Mouse (Mus musculus): ENCODE measurements around the gene Tac1. TPM values are rescaled to one million over a fixed set of nuclear protein-coding genes. Genes with fewer than 3 reads are reported as not detected.
"Not testable (repeated sequence)": the region's sequence is repeated elsewhere in the genome, so short reads cannot be mapped to it uniquely, and the experiment has no call there.

Gene Tac1
- not detected for total RNA-seq (2021)

DNA sequence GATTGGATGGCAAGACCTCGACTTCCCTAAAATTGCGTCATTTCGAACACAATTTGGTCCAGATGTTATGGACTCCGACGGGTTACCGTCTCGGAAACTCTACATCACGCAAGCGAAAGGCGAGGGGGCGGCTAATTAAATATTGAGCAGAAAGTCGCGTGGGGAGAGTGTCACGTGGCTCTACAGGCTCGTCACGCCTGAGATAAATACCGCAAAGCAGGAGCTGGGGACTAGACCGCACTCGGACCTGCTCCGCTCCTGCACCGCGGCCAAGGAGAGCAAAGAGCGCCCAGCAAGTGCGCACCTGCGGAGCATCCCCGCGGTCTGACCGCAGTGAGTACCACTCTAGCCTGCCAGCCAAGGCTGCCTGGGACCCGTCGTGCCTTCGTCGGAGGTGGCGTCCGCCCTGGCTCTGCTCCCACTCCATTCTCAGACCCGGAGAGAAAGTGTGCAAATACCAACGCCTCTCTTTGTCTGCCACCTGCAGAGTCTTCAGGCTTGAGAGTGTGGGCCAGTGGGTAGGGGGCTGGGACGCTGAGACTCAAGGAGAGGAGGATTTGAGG is at the start of gene Tac1:
TSS of gene Tac1 (plus strand) at position 51 of the 563 bp plus-strand sequence.
- no peak for DNase-seq
- intact Hi-C loops (cut with DNase I), result no loop called here

DNA sequence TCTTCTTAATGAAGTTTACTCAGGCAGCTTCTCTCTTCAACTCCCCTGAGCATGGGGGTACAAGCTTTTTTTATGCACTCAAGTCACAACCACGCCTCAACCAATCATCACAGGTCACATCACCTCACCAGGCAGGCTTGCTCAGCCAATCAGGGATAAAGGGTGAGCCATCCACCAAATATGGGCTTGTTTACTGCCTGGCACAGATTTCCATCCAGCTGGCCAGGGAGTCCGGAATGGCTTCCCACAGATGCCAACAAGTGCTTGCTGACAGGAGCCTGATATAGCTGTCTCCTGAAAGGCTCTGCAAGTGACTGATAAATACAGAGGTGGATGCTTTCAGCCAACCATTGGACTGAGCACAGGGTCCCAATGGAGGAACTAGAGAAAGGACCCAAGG is 11.2 kb upstream of the Tac1 start:
- intact Hi-C loops (cut with DNase I); DNase-seq: not testable (repeated sequence)

DNA sequence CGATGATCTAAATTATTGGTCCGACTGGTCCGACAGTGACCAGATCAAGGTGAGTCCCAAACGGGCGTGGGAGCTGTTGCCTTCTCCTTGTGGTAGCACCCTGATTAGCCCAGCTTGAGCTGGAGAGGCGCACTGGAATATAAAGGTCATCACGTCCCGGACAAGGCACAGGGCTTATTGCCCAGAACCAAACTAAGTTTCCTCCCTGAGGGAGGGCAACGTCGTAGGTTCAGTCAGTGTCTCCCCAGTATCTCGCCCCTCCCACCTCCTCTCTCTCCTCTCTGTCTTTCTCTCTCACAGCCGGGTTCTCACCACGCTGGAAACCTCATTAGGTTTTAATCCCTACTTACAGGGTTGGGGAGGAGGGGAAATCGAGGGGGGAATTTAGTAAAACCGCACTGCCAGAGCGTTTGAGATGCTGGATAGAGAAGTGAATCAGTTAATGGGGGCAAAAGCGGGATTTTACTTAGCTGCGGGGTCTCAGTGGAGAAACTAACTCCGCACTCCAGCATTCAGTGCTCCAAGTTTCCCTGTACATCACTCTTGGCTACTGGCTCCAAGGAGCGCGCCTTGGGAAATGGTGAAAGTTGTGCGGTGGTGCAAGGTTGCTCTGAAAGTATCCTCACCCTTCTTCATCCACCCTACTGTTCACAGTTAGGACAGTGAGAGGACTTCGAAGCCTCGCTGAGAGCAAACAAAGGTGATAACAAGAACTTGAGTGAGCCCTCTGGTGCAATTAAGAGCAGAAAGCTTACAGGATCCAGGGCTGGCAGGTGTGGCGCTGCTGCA is 1.2 kb downstream of the Tac1 start:
- intact Hi-C loops (cut with DNase I), result no loop called here
- peak in 1 of 2 experiments; percentile 3 for DNase-seq

- intact Hi-C loops (cut with DNase I), result no loop called here
- no peak for DNase-seq
Observed at GRCm38 (mm10) chr6:7558164-7558563, 3.5 kb downstream of the Tac1 start.

- intact Hi-C loops (cut with DNase I), result no loop called here
- no peak for DNase-seq
Observed at GRCm38 (mm10) chr6:7562524-7562923, 7.8 kb downstream of the Tac1 start.

DNA sequence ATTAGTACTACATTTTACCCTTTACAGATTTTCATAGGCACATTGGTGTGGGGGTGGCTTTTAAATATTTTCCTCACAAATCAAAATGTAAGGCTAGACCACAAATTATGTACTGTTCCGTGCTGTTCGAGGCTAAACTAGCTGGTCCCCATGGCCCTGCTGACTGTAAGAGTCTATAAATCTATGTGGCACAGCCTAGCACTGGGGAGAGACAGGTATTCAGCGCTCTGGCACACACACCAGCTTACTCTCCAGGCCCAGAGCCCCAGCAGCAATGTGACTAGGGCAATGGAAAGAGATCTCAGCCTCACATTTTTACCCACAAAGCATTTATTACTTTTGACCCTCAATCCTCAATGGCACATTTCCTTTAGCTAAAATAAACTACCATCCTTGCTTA is 9.9 kb downstream of the Tac1 start:
- intact Hi-C loops (cut with DNase I), result no loop called here
- DNase-seq, result no peak

DNA sequence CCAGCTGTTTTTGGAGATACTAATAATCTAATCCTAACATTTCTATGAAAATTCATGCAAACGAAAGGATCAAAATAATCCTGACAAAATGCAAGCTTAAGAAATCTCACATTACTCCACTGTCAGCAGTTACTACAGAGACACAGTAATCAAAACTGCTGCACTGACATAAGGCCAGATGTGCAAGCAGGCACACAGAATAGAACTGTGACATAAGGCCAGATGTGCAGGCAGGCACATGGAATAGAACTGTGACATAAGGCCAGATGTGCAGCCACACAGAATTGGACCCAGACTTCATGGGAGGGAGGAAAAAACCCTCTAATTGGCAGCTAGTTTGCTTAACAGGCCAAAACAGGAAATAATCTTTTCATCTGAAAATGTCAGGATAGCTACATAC is 16.5 kb downstream of the Tac1 start:
- intact Hi-C loops (cut with DNase I), result no loop called here
- no peak for DNase-seq

DNA sequence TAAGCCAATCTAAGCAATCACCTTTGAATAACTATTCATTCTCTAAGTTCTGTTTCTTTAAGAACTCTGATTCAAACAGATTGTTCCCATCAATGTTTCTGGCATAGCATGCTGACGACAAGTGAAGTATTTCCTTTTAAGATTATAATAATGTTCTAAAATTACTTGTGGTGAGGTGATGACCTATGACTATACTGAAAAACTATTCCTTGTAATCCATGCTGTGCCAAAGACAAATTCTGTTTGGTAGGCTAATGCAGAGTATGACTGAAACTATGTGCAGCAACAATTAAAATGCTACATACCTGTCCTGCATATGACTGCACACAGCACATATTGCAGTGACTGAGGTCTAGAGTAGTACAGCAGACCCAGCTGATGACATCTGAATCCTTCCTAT is 23.4 kb downstream of the Tac1 start:
- intact Hi-C loops (cut with DNase I), result no loop called here
- no peak for DNase-seq

GRCm38 (mm10) chr6:7594445-7594844 is 39.8 kb downstream of the Tac1 start:
- intact Hi-C loops (cut with DNase I), result no loop called here
- no peak for DNase-seq

DNA sequence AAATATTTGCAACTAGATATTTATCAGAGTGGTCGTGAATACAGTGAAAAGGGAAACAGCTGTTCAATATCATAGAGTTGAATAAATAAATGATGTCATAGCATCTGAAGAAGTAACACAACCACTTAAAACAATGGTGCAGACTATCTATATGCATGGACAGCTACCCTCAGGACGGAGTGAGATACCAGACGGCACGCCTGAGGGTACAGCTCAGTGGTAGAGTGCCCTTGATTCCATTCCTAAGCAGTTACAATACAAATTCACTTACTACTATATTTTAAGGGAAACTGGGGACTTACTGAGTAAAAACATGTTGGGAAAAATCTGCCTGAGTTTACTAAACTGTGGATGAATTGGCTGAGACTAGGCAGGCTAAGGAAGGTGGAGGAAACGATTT is 43.7 kb downstream of the Tac1 start:
- DNase-seq, result no peak
- intact Hi-C loops (cut with DNase I), result no loop called here

DNA sequence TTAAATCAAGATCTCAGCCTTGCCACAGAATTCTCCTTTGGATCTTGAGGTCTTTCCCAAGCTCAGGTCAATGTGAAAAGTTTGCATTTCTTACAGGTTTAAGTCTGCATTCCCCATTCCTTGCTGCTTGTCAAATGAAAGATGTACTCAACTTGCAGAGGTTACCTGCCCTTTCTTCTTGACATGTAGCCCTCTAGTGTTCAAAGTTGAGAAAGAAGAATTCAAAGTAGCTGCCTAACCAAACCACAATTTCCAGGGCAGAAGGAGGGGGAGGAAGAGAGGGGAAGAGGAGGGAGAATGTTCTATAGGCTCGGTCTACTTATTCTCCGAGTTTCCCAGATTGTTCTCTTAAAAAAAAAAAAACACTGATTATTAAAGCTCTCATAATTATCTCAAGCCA is 45.5 kb downstream of the Tac1 start:
- intact Hi-C loops (cut with DNase I), result no loop called here
- DNase-seq, result no peak

- intact Hi-C loops (cut with DNase I), result no loop called here
- no peak for DNase-seq
Observed at GRCm38 (mm10) chr6:7601353-7602094, 46.8 kb downstream of the Tac1 start.

DNA sequence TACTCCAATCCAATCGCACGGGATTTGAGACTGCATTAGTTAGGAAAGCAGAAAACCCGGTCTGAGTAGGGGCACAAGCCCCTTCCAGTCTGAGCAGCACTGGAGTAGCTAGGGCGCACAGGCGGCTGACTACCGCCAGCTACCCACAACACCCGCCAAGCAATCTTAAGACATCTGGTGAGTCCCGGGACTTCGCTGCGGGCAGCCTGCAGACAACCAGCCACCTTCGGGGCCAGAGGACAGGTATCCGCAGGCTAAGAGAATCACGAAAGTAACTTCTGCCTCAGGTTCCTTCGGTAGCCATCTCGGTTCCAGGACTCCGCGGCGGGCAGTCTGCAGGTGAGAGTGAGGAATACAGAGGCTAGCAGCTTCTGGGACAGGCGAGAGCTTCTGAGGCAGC is 59.0 kb downstream of the Tac1 start:
- intact Hi-C loops (cut with DNase I); DNase-seq: not testable (repeated sequence)

Other genes starting within 250 kb of the Tac1 start
- 1 to 10 TPM; 2.7 to 3.1 TPM for gene Asns, start 138.4 kb downstream of the Tac1 start, total RNA-seq (2021)